Mouse (Mus musculus) ES-Bruce4 (cell line): ENCODE measurements at regions not wholly inside any gene's neighbourhood (a gene's known extent, or its start where the extent isn't known, plus 50 kb on each side); places are given as distances from the start of the nearest gene placed in this dataset.

Experiments
- CTCF ChIP-seq: IDR thresholded peaks from one replicate; pipeline ENCODE4 v1.8.1; 2011; ENCODE audit warnings: low read depth, low read length
- POLR2A ChIP-seq: IDR thresholded peaks from one replicate; pipeline ENCODE4 v1.8.1; 2011; ENCODE audit warnings: low read length; ENCODE audit not compliant: insufficient read depth

DNA sequence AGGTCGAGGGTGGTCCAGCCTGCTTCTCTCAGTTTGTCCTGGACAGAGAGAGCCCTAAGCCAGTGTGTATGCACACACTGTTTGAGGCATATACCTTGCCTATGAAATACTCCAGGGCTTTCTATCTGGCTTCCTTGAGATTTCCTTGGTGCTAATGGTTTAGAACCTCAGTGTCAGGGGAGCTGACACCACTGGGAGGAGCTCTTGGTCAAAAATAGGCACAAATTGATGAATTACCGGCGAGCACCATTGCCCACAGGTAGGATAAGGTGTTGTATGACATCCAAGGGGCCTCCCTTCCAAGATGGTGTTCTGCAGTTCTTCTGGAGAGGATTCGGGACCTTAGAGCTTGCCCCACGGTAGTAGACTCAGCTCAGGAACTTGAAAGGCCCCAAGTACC lies 129.0 kb downstream of the Cyld start:
- TF ChIP-seq POLR2A (no peak), CTCF (no peak)
